Mouse (Mus musculus): ENCODE results near the gene Sema3f.
"Not testable (repeated sequence)": the region's sequence is repeated elsewhere in the genome, so short reads cannot be mapped to it uniquely, and the experiment has no call there.

Sema3f gene

GRCm38 (mm10) chr9:107688415-107688814, 21.9 kb downstream of the Sema3f start:
- Histone ChIP-seq H3K27me3 (ENCODE audit: control insufficient read depth, insufficient read depth, low read length, poor library complexity, severe bottlenecking) (no peaks in the 10 kb centered on the region), H3K36me3 (ENCODE audit: control insufficient read depth, insufficient read depth, low read length, poor library complexity, severe bottlenecking) (no peaks in the 10 kb centered on the region)
- no peak for DNase-seq (ENCODE audit: low read depth, low spot score)

GRCm38 (mm10) chr9:107685231-107685981, 24.9 kb downstream of the Sema3f start:
- Histone ChIP-seq H3K36me3 (ENCODE audit: control insufficient read depth, insufficient read depth, low read length, poor library complexity, severe bottlenecking) (no peaks in the 10 kb centered on the region), H3K27me3 (ENCODE audit: control insufficient read depth, insufficient read depth, low read length, poor library complexity, severe bottlenecking) (no peaks in the 10 kb centered on the region)
- peak; percentile 40 for DNase-seq (ENCODE audit: low read depth, low spot score)

- Histone ChIP-seq H3K36me3 (ENCODE audit: control insufficient read depth, insufficient read depth, low read length, poor library complexity, severe bottlenecking) (no peaks in the 10 kb centered on the region), H3K27me3 (ENCODE audit: control insufficient read depth, insufficient read depth, low read length, poor library complexity, severe bottlenecking) (no peaks in the 10 kb centered on the region)
- no peak for DNase-seq (ENCODE audit: low read depth, low spot score)
Observed at GRCm38 (mm10) chr9:107682405-107682804, 27.9 kb downstream of the Sema3f start.

GRCm38 (mm10) chr9:107679501-107679900, 30.8 kb downstream of the Sema3f start, which contains the start of gene Gnat1:
Gene Gnat1, minus strand, starts transcription at chr9:107679712.
- no peak for DNase-seq (ENCODE audit: low read depth, low spot score)
- Histone ChIP-seq H3K27me3 (ENCODE audit: control insufficient read depth, insufficient read depth, low read length, poor library complexity, severe bottlenecking) (no peaks in the 10 kb centered on the region), H3K36me3 (ENCODE audit: control insufficient read depth, insufficient read depth, low read length, poor library complexity, severe bottlenecking) (no peaks in the 10 kb centered on the region)

GRCm38 (mm10) chr9:107678861-107679260, 31.4 kb downstream of the Sema3f start:
- no peaks in the 10 kb centered on the region for H3K27me3 ChIP-seq (ENCODE audit: control insufficient read depth, insufficient read depth, low read length, poor library complexity, severe bottlenecking)
- DNase-seq (ENCODE audit: low read depth, low spot score) = no peak
- H3K36me3 ChIP-seq (ENCODE audit: control insufficient read depth, insufficient read depth, low read length, poor library complexity, severe bottlenecking) = no peaks in the 10 kb centered on the region

- not testable (repeated sequence) for H3K36me3 ChIP-seq (ENCODE audit: control insufficient read depth, insufficient read depth, low read length, poor library complexity, severe bottlenecking); H3K27me3 ChIP-seq (ENCODE audit: control insufficient read depth, insufficient read depth, low read length, poor library complexity, severe bottlenecking)
- peak; percentile 92 for DNase-seq (ENCODE audit: low read depth, low spot score)
Observed at GRCm38 (mm10) chr9:107677819-107678526, 32.3 kb downstream of the Sema3f start.

GRCm38 (mm10) chr9:107677091-107677784, 33.0 kb downstream of the Sema3f start:
- Histone ChIP-seq H3K27me3 (ENCODE audit: control insufficient read depth, insufficient read depth, low read length, poor library complexity, severe bottlenecking) (no peaks in the 10 kb centered on the region), H3K36me3 (ENCODE audit: control insufficient read depth, insufficient read depth, low read length, poor library complexity, severe bottlenecking) (no peaks in the 10 kb centered on the region)
- peak; percentile 76 for DNase-seq (ENCODE audit: low read depth, low spot score)

GRCm38 (mm10) chr9:107676302-107676701, 34.0 kb downstream of the Sema3f start:
- Histone ChIP-seq H3K27me3 (ENCODE audit: control insufficient read depth, insufficient read depth, low read length, poor library complexity, severe bottlenecking) (no peaks in the 10 kb centered on the region), H3K36me3 (ENCODE audit: control insufficient read depth, insufficient read depth, low read length, poor library complexity, severe bottlenecking) (no peaks in the 10 kb centered on the region)
- peak; percentile 55 for DNase-seq (ENCODE audit: low read depth, low spot score)

GRCm38 (mm10) chr9:107675671-107676301, 34.5 kb downstream of the Sema3f start:
- Histone ChIP-seq H3K27me3 (ENCODE audit: control insufficient read depth, insufficient read depth, low read length, poor library complexity, severe bottlenecking) (no peaks in the 10 kb centered on the region), H3K36me3 (ENCODE audit: control insufficient read depth, insufficient read depth, low read length, poor library complexity, severe bottlenecking) (no peaks in the 10 kb centered on the region)
- peak; percentile 72 for DNase-seq (ENCODE audit: low read depth, low spot score)

GRCm38 (mm10) chr9:107674609-107675429, 35.5 kb downstream of the Sema3f start:
- Histone ChIP-seq H3K27me3 (ENCODE audit: control insufficient read depth, insufficient read depth, low read length, poor library complexity, severe bottlenecking) (no peaks in the 10 kb centered on the region), H3K36me3 (ENCODE audit: control insufficient read depth, insufficient read depth, low read length, poor library complexity, severe bottlenecking) (no peaks in the 10 kb centered on the region)
- DNase-seq (ENCODE audit: low read depth, low spot score) = no peak

GRCm38 (mm10) chr9:107670259-107670658, 40.0 kb downstream of the Sema3f start:
- DNase-seq (ENCODE audit: low read depth, low spot score) = no peak
- no peaks in the 10 kb centered on the region for H3K27me3 ChIP-seq (ENCODE audit: control insufficient read depth, insufficient read depth, low read length, poor library complexity, severe bottlenecking)

GRCm38 (mm10) chr9:107669480-107669945, 40.8 kb downstream of the Sema3f start, which contains the start of gene Slc38a3:
Gene Slc38a3, minus strand, starts transcription at chr9:107669530.
- H3K36me3 ChIP-seq (ENCODE audit: control insufficient read depth, insufficient read depth, low read length, poor library complexity, severe bottlenecking) = no peaks in the 10 kb centered on the region
- H3K27me3 ChIP-seq (ENCODE audit: control insufficient read depth, insufficient read depth, low read length, poor library complexity, severe bottlenecking) = no peaks in the 10 kb centered on the region
- DNase-seq (ENCODE audit: low read depth, low spot score) = no peak

More at GRCm38 (mm10) chr9:107670259-107670658, 40.0 kb downstream of the Sema3f start:
- no peaks in the 10 kb centered on the region for H3K36me3 ChIP-seq (ENCODE audit: control insufficient read depth, insufficient read depth, low read length, poor library complexity, severe bottlenecking)

GRCm38 (mm10) chr9:107668916-107669315, 41.4 kb downstream of the Sema3f start:
- DNase-seq (ENCODE audit: low read depth, low spot score) = no peak
- H3K27me3 ChIP-seq (ENCODE audit: control insufficient read depth, insufficient read depth, low read length, poor library complexity, severe bottlenecking) = no peaks in the 10 kb centered on the region

GRCm38 (mm10) chr9:107668011-107668410, 42.3 kb downstream of the Sema3f start:
- no peaks in the 10 kb centered on the region for H3K27me3 ChIP-seq (ENCODE audit: control insufficient read depth, insufficient read depth, low read length, poor library complexity, severe bottlenecking)
- no peaks in the 10 kb centered on the region for H3K36me3 ChIP-seq (ENCODE audit: control insufficient read depth, insufficient read depth, low read length, poor library complexity, severe bottlenecking)
- no peak for DNase-seq (ENCODE audit: low read depth, low spot score)

More at GRCm38 (mm10) chr9:107668916-107669315, 41.4 kb downstream of the Sema3f start:
- no peaks in the 10 kb centered on the region for H3K36me3 ChIP-seq (ENCODE audit: control insufficient read depth, insufficient read depth, low read length, poor library complexity, severe bottlenecking)
